Mouse (Mus musculus): Measurements from ENCODE around the gene Reln.

Gene Reln

DNA sequence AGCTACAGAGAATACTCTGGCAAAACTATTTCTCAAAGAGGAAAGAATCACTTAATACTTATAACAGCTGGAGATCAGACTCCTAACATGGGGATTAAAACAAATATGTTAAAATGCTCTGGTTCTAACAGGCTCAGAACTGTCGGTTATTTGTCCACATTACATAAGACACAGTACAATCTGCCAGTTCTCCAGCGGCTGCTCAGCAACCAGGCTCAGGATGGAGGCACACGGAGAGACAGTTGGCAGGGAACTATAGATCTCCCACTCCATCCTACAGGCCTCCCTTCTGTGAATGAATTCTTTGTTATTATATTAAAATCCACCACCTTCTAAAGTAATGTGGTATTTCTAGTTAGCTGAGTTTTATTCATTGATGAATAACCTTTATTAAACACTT lies 37.4 kb downstream of the Reln start:
- DNase-seq: no peak

DNA sequence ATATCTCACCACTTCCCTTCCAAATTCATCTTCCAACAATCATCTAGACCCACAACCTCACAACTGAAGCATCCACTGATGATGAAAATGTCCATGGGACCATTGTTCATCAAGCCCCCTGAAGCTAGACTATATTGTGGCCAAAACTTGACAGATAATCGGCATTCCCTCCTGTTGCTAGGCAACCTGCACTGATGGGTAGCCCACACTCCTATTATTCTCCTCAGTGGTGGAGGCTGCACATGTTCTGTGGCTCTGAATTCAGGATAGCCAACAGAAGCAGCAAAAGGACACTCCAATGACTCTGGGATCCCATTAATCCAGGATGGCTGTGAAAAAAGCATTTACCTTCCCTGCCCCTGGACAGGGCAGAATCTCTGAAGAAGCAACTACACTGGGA lies 40.8 kb downstream of the Reln start:
- no peak for DNase-seq

DNA sequence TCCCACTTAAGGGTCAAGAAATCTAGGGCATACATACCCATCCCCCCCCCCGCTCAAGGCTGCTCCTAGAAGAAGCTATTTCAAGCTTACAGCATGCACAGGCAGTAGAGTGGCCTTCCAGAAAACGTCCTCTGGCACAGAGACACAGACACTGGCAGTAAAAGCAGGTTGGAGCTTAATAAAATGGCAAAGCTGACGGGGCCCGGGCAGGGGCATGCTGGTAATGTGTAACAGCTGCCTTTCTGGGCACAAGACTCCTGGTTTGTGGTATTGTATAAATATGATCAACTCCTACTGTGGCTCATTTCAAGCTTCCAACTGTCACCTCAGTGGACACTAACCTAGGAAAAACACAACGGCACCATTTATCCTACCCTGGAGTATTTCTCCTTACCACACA lies 42.2 kb downstream of the Reln start:
- DNase-seq: no peak

GRCm38 (mm10) chr5:22300788-22301187 lies 43.7 kb downstream of the Reln start:
- DNase-seq: no peak

DNA sequence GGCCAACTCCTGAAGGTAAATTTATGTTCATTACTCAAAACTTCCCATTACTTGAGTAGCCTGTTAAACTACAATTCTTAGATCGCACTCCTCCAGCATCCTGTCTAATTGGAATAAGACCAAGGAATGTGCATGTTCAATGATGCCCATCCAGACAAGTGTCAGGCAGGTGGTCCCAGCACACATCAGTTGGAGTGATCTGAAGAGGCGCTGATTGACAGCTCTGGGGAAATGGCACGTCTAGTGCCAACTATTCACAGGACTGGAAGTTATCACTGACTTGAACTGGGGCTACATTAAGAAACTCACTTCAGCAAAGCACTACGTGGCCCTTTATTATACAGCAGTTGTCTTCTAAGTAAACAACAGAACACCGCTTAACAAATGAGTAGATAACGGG lies 44.5 kb downstream of the Reln start:
- DNase-seq: no peak

- no peak for DNase-seq
Observed at GRCm38 (mm10) chr5:22295161-22295560, 49.3 kb downstream of the Reln start.

GRCm38 (mm10) chr5:22291409-22291808 lies 53.1 kb downstream of the Reln start:
- no peak for DNase-seq

DNA sequence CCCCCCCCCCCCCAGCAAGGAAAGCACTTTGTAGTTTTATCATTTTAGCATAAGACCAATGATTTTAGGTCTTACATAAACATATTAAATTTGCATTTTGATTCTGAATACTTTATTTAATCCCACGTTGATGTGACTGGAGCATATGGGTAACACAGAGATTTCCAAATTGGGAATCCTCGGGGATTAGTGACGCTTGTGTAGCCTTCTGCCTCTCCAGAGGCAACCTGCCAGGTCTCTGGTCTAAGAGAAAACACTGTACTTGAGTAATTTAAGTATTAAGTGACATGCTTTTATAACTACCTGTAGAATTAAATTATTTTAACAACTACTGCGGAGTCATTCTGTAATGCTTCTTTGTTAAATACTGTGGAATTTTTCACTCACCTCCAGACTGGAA lies 59.1 kb downstream of the Reln start:
- DNase-seq: no peak

GRCm38 (mm10) chr5:22282141-22282665 lies 62.3 kb downstream of the Reln start:
- no peak for DNase-seq

GRCm38 (mm10) chr5:22280534-22281164 lies 63.9 kb downstream of the Reln start:
- no peak for DNase-seq

GRCm38 (mm10) chr5:22279201-22279600 lies 65.3 kb downstream of the Reln start:
- no peak for DNase-seq

DNA sequence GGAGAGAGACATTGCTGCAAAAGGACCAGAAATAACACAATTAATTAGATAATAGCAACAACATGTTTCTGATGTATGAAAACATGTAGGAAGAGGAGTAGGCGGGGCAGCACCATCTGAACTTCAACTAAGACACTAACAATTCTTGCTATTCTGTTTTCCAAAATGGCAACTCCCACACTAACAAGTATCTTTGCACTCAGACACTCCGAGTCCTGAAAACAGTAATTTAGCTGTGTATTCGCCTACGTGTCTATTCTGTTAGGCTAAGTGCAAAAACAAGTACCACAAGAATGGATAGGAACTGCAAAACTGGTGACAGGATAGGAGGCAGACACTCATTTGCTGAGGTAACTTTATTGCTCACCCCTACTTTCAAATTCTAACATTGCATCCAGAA lies 70.4 kb downstream of the Reln start:
- DNase-seq: no peak

DNA sequence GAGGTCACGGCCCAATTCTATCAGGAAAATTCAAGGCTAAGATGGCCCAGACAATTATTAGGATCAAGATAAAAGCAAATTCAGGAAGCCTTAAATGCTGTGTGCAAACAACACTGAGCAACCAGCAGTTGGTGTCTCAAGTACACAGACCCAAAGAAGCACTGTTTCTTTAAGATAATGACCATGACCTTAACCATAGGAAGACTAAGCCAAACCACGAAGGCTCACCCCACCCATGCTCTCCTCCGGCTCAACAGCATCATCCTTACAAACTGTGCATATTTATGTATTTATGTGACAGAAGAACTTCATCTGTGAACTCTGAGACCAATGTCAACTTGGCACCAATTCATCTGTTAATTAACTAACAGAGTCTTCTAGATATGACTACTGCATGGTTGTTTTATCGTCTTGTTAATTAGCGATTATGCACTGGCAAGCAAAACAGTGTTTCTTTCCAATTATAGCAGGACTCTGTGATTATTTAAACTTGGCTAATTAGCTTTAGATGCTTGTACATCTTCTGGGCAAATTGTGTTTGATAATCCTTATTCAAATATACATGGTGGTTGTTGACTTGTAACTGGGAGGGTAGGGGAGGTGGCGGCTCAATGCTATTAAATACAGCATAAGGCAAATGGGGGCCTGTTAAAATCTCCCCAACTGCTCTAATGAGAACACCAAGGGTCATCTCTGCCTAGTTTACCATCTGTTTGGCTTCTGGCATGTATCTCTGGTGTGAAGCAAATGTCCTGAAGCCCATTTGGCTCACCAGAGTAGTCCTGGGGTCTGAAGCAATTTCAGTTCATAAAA lies 77.8 kb downstream of the Reln start:
- DNase-seq: no peak

GRCm38 (mm10) chr5:22262351-22262765 lies 82.1 kb downstream of the Reln start:
- no peak for DNase-seq

DNA sequence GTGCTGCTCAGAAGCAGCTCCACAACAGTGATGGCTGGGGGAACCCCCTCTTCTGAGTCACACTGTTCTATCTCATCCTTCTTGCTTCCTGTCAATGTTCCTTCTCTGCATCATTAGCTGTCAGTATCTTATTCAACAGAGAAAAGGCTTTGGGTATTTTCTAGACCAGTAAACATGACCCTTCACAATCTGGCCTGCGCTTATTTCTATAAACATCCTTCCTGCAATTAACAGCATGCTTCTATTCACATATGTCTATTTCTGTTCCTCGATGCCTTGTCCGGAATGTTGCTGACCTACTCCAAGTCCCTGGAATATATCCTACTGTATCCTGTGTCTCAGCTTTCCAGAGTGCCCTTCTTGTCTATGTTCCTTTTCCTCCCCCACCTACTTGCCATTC lies 89.2 kb downstream of the Reln start:
- DNase-seq: no peak

GRCm38 (mm10) chr5:22253910-22254309 lies 90.6 kb downstream of the Reln start:
- no peak for DNase-seq

GRCm38 (mm10) chr5:22253318-22253717 lies 91.2 kb downstream of the Reln start:
- no peak for DNase-seq

- DNase-seq: no peak
Observed at GRCm38 (mm10) chr5:22247850-22248249, 96.7 kb downstream of the Reln start.

GRCm38 (mm10) chr5:22245056-22245455 lies 99.4 kb downstream of the Reln start:
- no peak for DNase-seq

DNA sequence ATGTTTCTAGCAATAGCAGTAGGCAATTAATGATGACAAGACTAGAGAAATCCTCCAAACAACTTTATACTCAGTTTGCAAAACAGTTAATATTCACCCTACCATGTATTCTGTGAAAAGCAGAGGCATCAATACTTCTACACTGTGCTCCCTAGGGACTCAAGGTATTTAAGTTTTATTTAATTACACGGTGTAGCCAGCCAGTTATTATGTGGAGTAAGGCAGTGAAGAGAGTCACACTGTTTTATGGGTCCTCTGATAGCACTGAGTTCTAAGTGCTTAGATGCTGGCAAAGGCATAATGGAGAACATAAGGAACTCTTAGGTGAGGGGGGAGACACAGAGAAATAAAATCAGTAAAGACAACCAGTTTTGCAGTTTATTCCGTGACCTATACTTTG lies 101.0 kb downstream of the Reln start:
- DNase-seq: no peak

- no peak for DNase-seq
Observed at GRCm38 (mm10) chr5:22241560-22241959, 102.9 kb downstream of the Reln start.

- no peak for DNase-seq
Observed at GRCm38 (mm10) chr5:22236801-22237200, 107.7 kb downstream of the Reln start.

- no peak for DNase-seq
Observed at GRCm38 (mm10) chr5:22224515-22224914, 120.0 kb downstream of the Reln start.

- no peak for DNase-seq
Observed at GRCm38 (mm10) chr5:22223940-22224339, 120.6 kb downstream of the Reln start.
